Mouse (Mus musculus) kidney, adult 11 months (tissue): ENCODE results near the gene P2rx3.

Source experiments
- DNase-seq: peaks from one replicate; pipeline ENCODE4 v3.0.0; 2022

Gene P2rx3

DNA sequence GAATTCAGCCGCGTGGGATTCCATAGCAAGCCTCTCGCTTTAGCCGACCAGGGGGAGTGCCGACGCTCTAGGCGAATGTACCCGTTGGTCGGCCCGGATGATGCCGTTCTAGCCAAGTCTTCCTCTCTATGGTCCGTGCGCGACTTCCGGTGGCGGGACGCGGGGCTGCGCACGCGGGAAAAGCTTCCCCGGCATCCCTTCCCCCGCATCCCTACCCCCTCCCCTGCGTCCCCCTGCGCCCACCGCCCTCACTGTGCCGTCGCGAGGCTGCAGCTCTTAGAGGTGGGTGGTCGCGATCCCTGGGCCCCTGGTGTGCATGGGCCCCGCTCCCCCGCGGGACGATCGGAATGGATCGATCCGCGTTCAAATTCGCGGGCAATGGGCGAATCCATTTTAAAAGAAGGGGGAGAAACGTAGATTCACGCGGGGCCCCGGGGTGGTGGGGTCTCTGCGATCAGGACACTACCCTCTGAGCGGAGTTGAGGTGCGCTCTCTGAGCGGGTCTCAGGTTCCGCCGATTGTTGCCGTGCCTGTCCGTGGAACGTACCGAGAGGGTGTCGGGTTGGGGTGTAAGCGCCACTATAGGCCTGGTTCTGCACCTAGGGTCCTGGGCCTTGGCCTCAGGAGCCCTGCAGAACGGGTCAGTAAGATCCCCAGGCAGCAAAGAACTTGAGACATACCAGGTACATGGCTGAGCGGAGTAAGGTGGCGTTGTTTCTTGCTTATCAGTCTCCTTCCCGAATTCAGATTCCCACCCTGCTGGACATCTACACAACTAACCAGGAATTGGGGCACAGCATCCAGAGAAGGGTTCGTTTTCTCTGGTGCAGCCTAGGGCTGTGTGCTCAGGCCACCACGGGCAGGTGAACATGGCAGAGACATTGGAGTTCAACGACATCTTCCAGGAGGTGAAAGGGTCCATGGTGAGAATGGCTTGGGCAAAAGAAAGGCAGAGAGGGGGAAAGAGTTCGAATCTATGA lies at the start of gene P2rx3, which contains the start of gene Ssrp1:
TSS of gene P2rx3 (minus strand) at position 416 of the 980 bp plus-strand sequence.
TSS of gene Ssrp1 (plus strand) at position 188 of the 980 bp plus-strand sequence.
- DNase-seq: peak; percentile 86

DNA sequence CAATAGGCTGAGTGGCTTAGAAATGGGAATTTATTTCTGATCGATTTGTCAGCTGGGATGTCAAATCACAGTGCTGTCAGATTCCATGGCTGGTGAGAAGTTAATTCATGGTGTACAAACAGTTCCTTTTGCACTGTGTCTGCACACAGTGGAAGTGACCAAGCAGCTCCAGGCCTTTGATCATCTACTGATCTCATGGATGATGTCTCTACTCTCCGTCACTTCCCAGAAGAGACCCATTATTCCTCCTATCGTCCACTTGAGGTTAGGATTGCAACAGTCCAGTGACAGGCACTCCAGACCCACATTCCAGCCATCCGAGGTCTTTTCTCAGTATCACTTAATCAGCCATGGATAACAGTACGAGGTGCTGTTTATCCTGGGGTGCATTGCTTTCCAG lies 36.5 kb upstream of the P2rx3 start:
- no peak for DNase-seq

DNA sequence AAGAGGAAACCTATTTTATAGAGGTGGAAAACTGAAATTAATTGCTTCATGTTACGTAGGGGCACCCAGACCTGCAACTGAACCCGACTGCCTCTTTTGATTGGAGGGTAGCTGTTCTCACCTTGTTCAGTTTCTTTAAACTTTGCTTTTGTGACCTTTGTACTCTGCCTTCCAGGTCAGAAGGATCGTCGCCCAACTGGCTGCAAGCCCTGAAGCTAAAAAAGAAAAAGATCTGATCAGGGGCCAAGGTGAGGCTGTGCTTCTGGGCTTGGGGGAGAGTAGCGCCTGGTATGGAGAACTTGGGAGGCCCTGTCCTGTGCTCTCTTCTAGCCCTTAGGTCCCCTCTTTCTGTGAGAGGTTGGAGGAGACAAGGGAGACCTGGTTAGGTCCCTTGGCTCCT lies 34.7 kb upstream of the P2rx3 start:
- peak; percentile 81 for DNase-seq

DNA sequence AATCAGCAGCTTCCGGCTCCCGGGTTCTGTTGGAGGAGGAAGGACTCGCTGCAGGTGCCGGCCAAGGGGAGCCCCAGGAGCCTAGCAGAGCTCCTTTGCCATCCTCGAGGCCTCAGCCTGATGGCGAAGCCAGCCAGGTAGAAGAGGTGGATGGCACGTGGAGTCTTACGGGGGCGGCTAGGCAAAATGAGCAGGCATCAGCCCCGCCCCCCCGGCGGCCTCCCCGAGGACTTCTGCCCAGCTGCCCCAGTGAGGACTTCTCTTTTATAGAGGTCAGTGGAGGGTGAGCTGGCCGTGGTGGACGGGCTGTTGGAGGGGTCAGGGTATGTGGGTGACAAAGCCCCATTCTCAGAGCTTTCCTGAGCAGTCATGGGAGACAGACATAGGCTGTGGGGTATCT lies 32.8 kb upstream of the P2rx3 start:
- peak; percentile 21 for DNase-seq

DNA sequence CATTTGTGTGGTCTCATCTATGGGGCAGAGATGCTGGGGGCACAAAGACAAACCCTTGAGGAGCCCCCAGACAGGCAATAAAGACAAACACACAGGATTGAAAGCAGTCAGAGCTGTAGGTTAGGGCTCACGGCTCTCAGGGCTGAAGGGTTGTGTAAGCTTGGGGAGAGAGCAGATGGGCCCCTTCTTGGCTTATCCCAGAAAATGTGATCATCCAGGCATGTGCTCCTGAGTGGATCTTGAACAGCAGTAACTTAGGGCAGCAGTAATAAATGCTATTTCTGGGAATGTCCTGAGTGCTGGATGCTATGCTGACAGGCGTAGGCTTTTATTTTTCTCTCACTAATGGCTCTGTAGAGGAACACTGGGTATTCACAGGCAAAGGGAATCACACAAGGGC lies 31.4 kb upstream of the P2rx3 start:
- DNase-seq: no peak

DNA sequence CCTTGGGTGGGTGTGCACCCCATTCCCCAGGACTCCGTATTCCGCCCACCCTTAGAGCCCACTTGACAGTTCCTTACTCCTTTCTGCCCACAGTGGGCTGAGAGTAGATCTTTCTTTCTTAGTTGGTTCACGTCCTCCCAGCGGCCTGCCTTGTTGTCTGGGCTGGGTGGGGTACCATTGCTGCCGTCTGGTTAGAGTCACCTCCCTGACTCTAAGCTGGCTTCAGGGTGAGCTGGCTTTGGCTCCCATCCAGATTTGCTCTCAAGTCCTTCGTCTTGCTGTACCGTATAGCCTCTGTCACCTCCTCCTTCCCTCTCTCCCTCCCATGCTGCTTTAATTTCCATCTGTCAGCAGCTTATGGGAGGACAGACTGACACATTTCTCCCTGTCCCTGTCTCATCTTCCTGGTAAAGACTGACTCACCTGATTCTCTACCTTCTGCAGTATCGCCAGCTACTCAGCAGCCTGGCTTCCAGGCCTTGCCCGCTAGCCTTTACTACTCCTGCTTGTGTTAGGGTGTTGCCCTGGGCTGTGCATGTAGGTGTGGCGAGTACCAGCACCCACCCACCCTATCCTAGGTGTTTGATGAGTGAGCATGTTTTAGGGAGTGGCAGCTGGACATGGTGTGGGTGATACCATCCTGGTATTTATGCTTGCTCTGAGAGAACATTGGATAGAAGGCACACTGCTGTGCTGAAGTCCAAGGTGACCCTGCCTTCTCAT lies 30.8 kb upstream of the P2rx3 start:
- DNase-seq: peak; percentile 2

DNA sequence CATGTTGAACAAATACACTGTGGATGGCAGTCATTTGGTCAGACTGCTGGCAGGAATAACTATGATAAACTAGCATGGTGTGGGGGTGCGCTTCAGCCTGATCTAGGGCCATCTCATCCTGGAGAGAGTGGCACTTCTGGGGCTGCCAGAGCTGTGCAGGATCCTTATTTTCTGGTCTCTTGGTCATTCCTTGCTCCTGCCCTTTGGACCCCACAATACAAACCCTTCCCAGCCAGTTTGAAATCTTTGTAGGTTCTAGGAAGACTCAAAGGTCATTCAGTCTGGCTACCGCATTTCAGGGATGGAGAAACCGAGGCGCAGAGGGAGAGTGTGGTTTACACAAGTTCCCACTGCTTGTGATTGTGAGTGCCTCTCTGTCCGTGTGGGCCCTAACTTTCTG lies 29.7 kb upstream of the P2rx3 start:
- DNase-seq: peak; percentile 52

DNA sequence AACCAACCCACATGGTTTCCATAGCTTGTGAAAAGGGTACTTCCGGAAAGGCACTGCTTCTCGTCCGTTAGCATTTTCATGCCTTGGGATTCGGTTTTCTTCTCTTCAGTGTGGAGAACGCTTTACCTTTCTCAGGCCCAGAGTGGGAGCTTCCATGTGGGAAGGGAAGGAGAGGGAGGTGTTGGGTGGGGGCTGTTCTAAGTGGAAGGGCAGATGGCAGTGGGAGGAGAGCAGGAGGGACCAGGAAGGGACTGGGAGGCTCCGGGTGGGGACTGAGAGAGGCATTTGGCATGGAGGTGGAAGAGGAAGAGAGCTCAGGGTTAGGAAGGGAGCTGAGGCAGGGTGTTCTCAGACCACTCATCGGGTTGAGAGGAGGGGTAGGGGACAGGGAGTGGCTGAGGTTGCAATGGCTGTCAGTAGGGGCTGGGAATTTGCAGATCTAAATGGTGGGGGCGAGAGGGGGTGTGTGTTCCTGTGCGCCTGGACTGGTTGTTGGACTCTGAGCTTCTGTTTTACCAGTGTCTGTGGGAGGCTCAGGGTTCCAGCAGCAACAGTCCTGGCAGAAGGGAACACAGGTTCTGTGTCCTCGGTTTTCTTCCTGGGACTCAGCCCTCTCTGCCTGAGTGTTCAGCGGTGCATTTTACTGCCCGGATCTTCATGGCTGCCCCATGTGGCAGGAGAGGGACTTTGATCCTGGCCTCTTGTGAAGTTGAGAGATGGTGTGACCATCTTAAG lies 28.0 kb upstream of the P2rx3 start:
- peak; percentile 45 for DNase-seq

DNA sequence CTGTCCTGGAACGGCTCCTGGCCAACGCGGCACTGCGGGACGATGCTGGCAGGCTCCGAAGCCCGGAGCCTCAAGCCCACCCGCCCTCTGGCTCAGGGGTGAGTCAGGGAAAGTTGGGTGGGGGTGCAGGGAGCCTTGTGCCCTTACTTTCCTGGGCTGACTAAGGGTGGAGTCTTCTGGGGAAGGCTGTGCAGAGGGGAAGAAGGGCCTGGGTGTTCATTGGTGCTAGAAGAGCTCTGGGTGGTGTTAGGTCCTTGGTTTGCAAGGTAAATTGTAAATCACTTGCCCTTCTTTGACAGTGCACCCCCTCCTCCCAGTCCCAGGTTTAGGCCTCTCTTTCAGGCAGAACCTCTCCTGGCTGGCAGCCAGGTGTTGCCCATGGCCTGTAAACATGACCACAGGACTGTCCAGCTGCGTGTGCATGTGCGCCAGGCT lies 23.9 kb upstream of the P2rx3 start:
- peak; percentile 65 for DNase-seq

DNA sequence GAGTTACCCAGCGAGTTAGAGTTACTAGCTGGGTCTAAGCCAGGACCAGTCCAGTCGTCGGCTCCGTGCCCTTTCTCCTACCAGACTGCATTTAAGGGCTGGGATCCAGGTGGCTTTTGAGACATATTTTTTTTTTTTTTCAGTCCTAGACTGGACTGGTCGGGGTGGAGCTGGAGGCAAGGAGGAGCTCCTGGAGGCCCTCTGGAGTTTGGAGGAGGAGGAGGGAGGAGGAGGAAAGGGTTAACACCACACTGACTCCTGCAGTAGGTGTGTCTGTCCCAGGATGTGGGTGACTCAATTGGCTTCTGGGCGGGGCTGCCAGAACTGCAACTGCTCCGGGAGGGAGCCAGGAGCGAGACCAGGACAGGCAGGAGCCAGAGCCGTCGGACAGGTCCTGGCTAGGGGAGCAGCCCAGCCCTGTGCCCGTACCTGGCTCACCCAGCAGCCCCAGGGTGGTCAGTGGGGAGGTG lies 23.4 kb upstream of the P2rx3 start:
- peak; percentile 91 for DNase-seq

DNA sequence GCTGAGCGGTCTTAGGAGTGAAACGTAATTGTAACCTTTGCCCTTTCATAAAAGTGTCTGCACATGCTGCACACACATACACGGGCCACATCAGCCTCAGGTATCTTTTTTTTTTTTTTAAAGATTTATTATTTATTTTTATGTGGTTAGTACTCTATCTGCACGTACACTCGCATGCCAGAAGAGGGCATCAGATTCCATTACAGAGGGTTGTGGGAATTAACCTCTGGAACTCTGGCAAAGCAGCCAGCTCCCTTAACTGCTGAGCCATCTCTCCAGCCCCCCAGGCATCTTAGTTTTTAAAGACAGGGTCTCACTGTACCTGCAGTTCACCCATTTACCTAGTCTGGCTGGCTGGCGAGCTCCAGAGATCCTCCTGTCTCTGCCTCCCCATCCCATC lies 22.4 kb upstream of the P2rx3 start:
- DNase-seq: no peak

DNA sequence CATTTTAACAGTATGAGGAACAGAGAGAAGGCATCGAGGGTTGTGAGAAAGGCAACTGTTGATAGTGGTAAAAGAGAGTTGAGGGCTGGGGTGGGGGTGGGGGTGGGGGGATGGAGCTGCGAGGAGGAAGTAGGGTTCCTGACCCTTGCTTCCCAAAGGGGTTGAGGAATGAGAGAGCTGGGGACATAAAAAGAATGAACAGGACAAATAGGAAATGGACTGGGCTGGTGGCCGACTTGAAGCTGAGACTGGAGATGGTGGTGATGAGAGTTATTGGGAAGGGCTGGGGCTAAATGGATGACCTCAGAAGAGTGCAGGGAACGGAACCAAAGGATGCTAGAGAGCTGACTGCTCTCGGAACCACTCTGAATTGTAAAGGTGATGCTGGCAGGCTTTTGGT lies 19.4 kb upstream of the P2rx3 start:
- DNase-seq: no peak

DNA sequence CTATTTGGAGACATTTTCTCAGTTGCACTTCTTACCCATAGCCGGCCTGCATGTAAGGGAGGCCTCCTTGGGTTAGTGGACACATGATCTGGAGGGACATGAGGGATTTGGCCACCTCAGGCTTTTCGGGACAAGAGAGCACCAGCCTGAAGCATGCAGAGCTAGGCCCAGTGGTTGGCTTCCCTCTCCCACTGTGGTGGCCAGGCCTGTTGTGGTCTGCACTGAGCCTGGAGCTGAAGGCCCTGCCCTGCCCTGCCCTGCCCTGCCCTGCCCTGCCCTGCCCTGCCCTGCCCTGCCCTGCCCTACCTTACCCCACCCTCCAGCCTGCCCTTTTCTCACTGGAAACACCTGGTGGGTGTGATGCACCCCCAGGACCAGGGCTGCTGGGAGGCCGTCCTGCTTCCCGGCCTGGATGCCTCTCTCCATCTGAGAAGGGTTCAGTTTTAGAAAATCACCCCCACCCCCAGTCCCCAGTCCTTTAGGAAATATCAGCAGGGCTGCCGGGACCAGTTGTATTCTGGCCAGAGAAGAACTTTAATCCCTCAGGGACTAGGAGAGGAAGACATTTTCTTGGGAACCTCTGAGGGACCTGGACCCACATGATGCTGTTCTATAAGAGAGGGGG lies 16.0 kb upstream of the P2rx3 start:
- no peak for DNase-seq

DNA sequence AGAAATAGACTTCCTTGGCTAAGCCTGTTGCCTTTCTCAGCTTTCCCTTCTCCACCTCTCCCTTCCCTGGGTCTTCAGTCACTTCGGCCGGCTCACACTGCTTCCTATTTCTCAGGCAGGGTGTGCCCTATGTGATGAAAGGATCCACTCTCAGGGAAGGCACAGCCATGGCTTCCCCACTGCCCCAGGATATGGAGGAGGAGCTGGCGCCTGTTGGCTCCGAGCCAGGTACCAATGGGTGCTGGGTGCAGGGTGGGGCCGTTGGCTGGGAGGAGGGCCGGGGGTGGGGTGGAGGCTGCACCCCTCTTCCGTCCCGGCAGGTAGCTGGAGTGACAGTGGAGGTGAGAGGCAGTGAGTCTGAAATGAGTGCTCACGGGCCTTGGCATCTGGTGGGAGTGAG lies 13.5 kb upstream of the P2rx3 start:
- DNase-seq: no peak

DNA sequence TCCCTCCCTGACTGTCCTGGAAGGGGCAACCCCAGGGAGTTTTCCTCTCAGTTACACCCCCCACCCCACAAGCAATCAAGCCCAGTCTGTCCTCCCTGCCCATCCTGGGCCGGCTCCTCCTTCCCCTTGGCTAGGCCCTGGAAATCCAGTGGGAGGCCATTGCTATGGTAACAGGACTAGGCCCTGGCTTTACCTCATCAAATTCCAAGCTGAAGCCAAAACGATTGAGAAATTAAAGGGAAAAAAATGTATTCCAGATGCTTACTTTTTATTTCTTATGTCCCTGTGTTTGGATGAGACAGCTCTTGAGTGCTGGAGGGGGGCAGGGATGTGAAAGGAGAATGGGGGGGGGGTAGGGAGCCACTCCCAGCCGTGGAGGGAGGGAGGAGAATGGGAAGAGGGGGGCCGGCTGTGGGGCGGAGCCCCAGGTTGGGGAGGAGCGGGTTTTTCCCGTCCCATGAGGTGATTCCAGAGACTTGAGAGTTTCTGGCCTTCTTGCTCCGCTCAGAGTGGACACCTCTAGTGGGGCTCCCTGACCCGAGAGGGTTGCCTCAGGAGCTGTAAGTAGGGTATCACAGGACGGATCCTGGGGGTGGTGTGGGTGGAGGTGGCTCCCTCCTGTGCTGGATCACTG lies 12.9 kb upstream of the P2rx3 start:
- peak; percentile 57 for DNase-seq

DNA sequence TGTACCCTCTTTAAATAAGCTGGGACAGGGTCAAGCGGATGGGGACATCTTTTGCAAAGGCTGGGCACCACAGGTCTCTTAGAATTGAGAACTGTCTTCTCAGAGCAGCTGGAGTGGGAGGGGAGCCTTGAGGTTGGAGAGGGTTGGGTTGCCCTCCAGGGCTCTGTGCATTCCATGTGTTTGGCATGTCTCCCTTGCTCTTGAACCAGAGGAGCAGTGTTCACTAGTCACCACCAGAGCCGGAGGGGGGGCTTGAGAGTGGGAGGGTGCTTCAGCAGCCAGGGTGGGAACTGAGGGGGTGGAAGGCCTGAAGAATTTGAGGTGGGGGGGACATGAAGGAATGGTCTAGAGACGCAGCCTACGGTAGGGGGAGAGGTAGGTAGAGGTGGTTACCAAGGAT lies 12.0 kb upstream of the P2rx3 start:
- DNase-seq: no peak

DNA sequence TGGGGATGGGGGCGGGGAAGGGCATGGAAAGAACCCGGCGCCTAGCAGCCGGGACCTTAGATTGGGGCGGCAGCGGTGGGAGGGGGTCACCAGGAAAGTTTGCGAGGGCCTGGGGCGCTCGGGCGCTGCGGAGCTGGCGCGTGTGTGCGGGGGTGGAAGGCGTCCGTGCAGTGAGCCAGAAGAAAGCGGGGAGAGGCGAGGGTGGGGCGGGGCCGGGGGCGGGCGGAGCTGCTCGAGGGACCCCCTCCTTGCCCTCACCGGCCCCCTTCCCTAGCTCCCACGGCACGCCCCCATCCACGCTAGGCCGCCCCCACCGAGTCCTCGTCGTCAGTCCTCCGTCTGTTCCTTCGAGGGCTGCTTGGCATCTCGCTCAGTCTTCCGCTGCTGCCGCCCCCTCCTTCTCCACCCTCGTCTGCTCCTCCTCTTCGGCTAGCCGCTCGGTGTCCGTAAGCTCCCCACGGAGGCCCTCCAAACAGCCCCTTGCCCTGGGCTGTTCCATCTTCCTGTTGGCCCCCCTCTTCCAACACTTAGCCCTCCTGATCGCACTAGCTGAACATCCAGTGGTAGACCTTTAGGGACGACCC lies 11.0 kb upstream of the P2rx3 start:
- DNase-seq: peak; percentile 60

DNA sequence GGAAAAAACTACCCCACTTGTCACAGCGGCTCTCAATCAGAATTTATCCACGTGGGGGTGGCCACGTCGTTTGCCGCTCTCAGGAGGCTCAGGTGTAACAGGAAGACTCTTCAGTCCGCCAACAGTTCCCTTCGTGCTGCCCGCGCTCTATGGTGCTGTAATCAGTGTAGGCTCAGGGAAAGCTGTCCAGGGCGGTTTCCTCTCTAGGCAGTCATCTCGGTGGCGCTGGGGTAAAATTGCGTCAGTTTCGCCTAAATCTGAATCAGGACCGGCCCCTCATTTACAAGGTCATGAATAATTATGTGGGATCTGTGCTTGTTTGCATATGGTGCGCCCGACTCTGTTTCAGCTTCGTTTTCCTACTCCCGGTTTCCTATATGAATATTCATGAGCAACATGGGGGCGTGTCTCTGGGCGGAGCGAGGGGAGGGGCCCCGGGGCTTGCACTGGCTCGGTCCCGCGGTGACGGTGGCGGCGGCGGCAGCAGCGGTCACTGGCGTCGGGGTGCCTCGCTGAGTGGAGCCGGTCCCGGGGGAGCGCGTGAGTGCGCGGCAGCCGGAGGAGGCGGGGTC lies 10.4 kb upstream of the P2rx3 start, which contains the start of gene Tnks1bp1:
TSS of gene Tnks1bp1 (plus strand) at position 427 of the 572 bp plus-strand sequence.
- DNase-seq: peak; percentile 99

DNA sequence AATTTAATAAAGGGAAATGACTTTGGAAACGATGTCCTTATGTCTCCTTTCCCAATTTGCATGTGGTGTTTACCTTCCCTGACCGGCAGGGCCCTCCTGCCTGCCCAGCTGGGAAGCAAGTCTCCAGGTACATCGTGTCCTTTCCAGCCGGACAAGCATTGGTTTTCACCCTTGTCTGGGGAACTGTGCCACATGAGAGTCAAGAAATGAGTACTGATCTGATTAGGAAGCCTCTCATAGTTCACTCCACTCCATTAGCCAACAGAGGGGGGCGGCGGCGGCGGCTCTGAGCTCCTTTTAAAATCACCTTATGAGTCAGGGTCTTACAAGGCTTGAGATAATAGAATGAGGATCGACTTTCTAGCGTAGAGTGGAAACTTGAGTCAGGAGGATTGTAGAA lies 9.8 kb upstream of the P2rx3 start:
- DNase-seq: no peak

DNA sequence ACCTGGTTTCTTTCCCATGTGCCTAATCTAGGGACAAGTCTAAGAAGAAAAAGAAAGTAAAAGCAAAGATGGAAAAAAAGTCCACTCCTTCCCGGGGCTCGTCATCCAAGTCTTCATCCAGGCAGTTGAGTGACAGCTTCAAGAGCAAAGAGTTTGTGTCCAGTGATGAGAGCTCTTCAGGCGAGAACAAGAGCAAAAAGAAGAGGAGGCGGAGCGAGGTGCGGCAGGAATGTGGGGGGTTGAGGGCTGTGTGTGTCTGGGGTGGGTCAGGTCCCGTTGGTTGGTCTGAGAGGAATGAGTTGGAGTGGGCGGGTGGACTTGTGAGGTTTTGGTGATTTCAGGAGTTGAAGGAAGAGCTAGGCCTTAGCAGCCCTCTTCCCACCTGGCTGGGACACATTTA lies 9.0 kb upstream of the P2rx3 start:
- DNase-seq: no peak

DNA sequence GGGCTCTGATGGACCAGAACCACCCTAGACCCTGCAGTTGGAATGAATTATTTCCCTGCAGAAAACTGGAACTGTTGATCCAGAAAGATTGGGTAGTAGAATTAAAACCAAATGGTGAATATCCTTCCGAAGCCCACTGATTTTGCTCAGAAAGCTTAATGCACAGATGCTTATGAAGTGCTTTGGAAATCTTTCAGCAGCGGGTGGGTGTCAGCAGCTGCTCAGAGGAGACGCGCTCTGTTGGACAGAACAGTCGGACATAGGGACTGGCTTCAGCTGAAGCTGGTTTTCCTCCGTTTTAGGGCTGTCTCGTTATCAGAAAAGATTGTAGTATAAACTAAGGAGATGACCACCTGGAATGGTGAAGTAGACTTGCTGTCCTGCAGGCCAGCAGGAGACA lies 6.4 kb upstream of the P2rx3 start:
- DNase-seq: no peak
